Mouse (Mus musculus): ENCODE results near the gene Lrfn2.

GRCm38 (mm10) chr17:48951250-48951649 is 19.1 kb downstream of the Lrfn2 start:
- no peak for TF ChIP-seq CTCF (IDR thresholded peaks at IDR 0.05; ENCODE audit: low read depth, low read length)
- TF ChIP-seq POLR2A (IDR thresholded peaks at IDR 0.05; ENCODE audit: insufficient read depth, low read length): no peak
- no peak for TF ChIP-seq EP300 (IDR thresholded peaks at IDR 0.05; ENCODE audit: insufficient read depth, low read depth, low read length)
